Mouse (Mus musculus) heart, embryonic 16.5 days (tissue): ENCODE measurements at regions not wholly inside any gene's neighbourhood (a gene's known extent, or its start where the extent isn't known, plus 50 kb on each side); places are given as distances from the start of the nearest gene placed in this dataset.

Experiments used
- ATAC-seq: fragments of 200-750 bp; cut with Nextera tagmentation; replicated peaks from 2 replicates; pipeline ENCODE4 v1.8.0; 2017; ENCODE audit warnings: moderate number of reproducible peaks; ENCODE audit not compliant: insufficient read depth, low FRiP score; ENCODE audit errors: extremely low read depth
- H3K27ac ChIP-seq: fragments of 300-500 bp; sonication (generic); 2 replicates; pipeline ENCODE4 v1.5.1; 2014; ENCODE audit warnings: mild to moderate bottlenecking, low read length, control low read depth, moderate library complexity
- H3K27me3 ChIP-seq: fragments of 300-500 bp; sonication (generic); 2 replicates; pipeline ENCODE4 v1.6.1; 2014; ENCODE audit warnings: low read length, mixed read lengths; ENCODE audit not compliant: control insufficient read depth, insufficient read depth
- H3K36me3 ChIP-seq: fragments of 300-500 bp; sonication (generic); 2 replicates; pipeline ENCODE4 v1.6.1; 2014; ENCODE audit not compliant: control insufficient read depth, insufficient read depth
- H3K4me1 ChIP-seq: fragments of 300-500 bp; sonication (generic); 2 replicates; pipeline ENCODE4 v1.6.1; 2014; ENCODE audit warnings: low read length, mixed read lengths; ENCODE audit not compliant: control insufficient read depth, insufficient read depth
- H3K4me2 ChIP-seq: fragments of 300-500 bp; sonication (generic); 2 replicates; pipeline ENCODE4 v1.6.1; 2014; ENCODE audit warnings: low read depth, mild to moderate bottlenecking, control low read depth, low read length
- H3K4me3 ChIP-seq: fragments of 300-500 bp; sonication (generic); 2 replicates; pipeline ENCODE4 v1.5.1; 2014; ENCODE audit warnings: mild to moderate bottlenecking, control low read depth, low read length
- H3K9ac ChIP-seq: fragments of 300-500 bp; sonication (generic); 2 replicates; pipeline ENCODE4 v1.6.1; 2014; ENCODE audit warnings: low read length, control low read depth
- H3K9me3 ChIP-seq: fragments of 300-500 bp; sonication (generic); replicated peaks from 2 replicates; pipeline ENCODE4 v1.6.1; 2016; ENCODE audit warnings: low read length; ENCODE audit not compliant: control insufficient read depth
- WGBS: fragments of 180-500 bp; shearing (Covaris S2); extraction: QIAGEN DNeasy Blood & Tissue Kit; methylation state at CpG from one replicate; pipeline ENCODE4 v1.1.7; 2014; 5-methylcytosine and 5-hydroxymethylcytosine counted together

DNA sequence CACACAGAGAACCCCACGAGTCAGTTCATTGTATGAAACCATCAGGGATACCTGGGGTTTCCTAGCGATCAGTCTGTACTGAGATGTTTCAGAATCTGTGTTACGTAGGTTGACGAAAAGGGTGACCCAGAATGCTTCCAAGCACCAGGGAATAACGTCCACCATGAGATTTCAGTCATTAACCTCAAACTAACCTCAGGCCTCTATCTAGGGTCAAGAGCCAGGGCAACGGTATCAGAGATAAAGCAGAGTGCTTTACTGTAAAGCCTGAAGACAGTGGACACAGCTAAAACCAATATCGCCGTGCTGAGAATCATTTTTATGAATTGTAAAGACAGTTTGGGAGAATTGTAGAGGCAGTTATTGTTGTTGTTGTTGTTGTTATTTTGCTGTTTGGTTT lies 52.9 kb upstream of the Errfi1 start:
- no peak for ATAC-seq
- no peak overlapping the region for H3K9ac ChIP-seq

DNA sequence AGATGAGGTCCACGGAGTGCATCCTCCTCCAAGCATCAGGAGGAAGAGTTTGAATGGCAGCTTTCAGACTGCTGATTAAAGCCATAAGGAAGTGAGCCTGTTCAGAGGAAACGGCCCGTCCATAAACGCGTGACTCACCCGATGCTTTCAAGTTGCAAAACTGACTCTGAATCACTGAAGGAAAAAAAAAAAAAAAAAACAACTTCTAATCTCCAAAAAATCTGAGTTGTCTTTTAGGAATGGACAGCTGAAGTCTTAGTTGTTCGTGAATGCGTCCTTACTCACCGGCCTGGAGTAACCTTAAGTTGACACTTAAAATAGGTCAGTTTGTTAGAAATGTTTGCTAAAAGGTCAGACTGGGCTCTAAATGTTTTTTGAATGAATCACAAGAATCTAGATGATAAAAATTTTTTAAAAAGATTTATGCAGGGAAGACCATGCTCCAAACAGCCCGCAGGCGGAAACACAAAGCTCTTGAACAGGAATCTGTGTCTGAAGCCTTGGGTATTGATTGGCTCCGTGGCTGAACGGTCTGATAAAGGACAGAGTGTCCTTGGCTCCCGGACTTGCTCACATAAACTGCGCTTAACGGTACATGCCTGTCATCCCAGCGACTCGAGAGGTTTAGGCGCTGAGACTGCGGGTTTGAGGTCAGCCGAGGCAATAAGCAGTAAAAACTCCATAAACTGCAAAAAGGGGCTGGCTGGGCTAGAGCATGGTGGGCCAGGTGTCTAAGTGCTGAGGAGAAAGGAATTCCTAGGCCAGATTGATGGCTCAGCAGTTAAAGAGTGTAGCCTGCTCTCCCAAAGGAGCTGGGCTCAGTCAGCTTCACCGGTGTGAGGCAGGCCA lies 53.9 kb upstream of the Errfi1 start:
- 0 out of 2 replicates have a peak, but pooled peaks have one; percentile 23 for ATAC-seq

More for the DNA sequence above, 52.9 kb upstream of the Errfi1 start:
- H3K27me3 ChIP-seq: no peaks in the 10 kb centered on the region
- no peak overlapping the region for H3K27ac ChIP-seq
- H3K4me2 ChIP-seq: no peak overlapping the region
- peaks cover 16% of the 10 kb centered on the region for H3K4me1 ChIP-seq
- no peaks in the 10 kb centered on the region for H3K36me3 ChIP-seq
- 76% methylated on average over 8 of the region's 8 CpGs for whole genome bisulfite sequencing
- H3K9me3 ChIP-seq: no peaks in the 10 kb centered on the region
- no peak overlapping the region for H3K4me3 ChIP-seq

DNA sequence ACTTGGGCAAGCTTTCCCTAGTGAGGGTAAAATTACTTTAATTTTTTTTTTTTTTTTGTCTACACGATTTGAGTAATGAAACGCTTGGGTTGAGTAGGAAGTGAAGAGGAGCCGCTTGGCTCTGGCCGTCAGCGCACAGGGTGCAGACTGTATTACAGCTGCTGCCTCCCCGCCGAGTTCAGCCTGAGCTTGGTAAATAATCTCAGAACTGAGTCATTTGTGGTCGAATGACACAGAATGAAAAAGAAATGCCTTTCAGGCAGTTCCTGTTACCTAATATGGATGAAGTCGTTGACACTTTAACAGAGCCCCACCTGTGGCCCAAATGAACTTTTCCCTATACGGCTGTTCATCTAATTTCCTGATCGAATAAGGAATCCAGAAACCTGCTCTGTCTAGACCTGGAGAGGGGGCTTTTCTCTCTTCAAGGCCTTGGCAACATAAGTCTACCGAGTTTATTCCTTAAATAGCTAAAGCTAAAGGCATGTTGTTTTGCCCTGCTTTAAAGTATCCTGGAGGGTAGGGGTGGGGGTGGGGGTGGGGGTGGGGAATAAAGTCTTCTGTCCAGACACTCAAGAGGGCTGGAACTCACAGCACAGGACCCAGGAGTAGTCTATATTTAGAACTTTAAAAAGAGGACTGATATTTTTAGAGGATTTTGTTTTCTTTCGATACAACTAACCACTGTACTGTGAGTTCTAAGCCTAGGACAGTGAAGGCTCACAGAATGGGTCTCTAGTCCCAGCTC lies 54.8 kb upstream of the Errfi1 start:
- peak; percentile 41; the same call in 1 of the 2 replicates for ATAC-seq
- H3K4me2 ChIP-seq: peak overlapping the region; percentile 46
- no peaks in the 10 kb centered on the region for H3K9me3 ChIP-seq
- peaks cover 16% of the 10 kb centered on the region for H3K4me1 ChIP-seq
- peak overlapping the region; percentile 77 for H3K27ac ChIP-seq
- no peaks in the 10 kb centered on the region for H3K36me3 ChIP-seq
- H3K9ac ChIP-seq: no peak overlapping the region; the same call in 1 of the 2 replicates
- 23% methylated on average over 13 of the region's 13 CpGs for WGBS
- H3K27me3 ChIP-seq: no peaks in the 10 kb centered on the region
- H3K4me3 ChIP-seq: no peak overlapping the region

More for the DNA sequence above, 53.9 kb upstream of the Errfi1 start:
- Histone ChIP-seq H3K4me3 (no peak overlapping the region), H3K36me3 (no peaks in the 10 kb centered on the region), H3K27me3 (no peaks in the 10 kb centered on the region), H3K27ac (peak overlapping the region; percentile 77), H3K4me1 (peaks cover 16% of the 10 kb centered on the region), H3K4me2 (peak overlapping the region; percentile 46), H3K9me3 (no peaks in the 10 kb centered on the region), H3K9ac (peak overlapping the region; percentile 40)
- 15% methylated on average over 22 of the region's 22 CpGs for WGBS

DNA sequence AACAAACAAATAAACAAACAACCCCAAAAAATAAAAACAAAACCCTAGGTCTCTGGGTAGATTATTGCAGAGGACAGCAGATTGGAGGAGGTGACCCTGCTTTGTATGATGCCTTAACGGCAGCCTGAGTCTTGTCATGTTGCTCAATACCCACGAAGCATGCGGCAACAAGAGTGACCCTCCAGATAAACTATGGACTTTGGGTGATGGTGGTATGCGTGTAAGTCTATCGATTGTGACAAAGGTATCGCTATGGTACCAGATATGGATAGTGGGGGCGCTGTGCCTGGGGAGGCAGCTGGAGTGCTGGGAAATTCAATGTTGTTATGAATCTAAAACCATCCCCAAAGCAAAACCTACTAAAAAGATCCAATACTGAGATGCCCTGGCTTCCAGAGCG lies 55.4 kb upstream of the Errfi1 start:
- Histone ChIP-seq H3K9me3 (no peaks in the 10 kb centered on the region), H3K27ac (no peak overlapping the region; the same call in 1 of the 2 replicates), H3K9ac (no peak overlapping the region), H3K27me3 (no peaks in the 10 kb centered on the region), H3K4me1 (peaks cover 16% of the 10 kb centered on the region), H3K36me3 (no peaks in the 10 kb centered on the region), H3K4me2 (no peak overlapping the region), H3K4me3 (no peak overlapping the region)
- ATAC-seq: no peak
- WGBS: 79% methylated on average over 8 of the region's 8 CpGs

DNA sequence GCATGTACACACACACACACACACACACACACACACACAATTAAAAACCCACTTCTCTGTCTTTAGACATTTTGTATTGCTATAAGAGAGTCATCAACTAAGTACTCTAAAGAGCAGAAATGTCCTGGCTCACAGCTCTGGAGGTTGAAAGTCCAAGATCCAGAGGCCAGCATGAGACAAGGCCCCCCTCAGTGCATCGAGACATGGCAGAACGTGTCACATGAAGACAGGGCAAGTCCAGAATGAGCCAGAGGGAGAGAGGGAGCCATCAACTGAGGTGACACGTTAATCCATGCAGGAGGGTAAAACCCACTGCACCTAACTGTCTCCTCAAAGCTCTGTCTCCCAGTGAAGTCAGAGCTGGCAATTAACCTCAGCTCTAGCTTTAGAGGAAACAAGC lies 56.7 kb upstream of the Errfi1 start:
- H3K4me1 ChIP-seq: peaks cover 16% of the 10 kb centered on the region
- H3K27me3 ChIP-seq: no peaks in the 10 kb centered on the region
- H3K4me3 ChIP-seq: no peak overlapping the region
- no peak for ATAC-seq
- H3K27ac ChIP-seq: no peak overlapping the region
- H3K4me2 ChIP-seq: no peak overlapping the region
- 87% methylated on average over 3 of the region's 3 CpGs for WGBS
- no peaks in the 10 kb centered on the region for H3K36me3 ChIP-seq
- no peaks in the 10 kb centered on the region for H3K9me3 ChIP-seq
- no peak overlapping the region for H3K9ac ChIP-seq

DNA sequence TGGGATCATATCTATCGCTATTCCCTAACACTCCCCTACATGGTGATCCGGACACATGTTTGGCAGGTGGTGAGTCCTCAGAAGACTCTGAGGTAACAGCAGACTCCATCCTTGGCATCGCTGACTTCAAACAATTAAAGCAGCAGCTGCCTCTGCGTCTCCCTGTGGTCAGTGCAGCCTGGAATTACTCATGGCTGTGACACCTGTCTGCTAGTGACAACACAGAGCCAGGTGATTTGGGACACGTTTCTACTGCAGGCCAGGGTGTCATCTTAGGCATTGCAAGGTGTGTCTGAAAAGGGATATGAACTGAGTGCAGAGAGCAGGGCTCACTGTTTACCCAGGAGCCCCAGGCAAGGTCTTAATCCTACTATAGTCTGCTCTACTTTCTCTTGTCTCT lies 58.8 kb upstream of the Errfi1 start:
- no peaks in the 10 kb centered on the region for H3K36me3 ChIP-seq
- no peak overlapping the region for H3K4me3 ChIP-seq
- WGBS: 52% methylated on average over 5 of the region's 5 CpGs
- no peak for ATAC-seq
- H3K4me1 ChIP-seq: peaks cover 11% of the 10 kb centered on the region
- no peaks in the 10 kb centered on the region for H3K9me3 ChIP-seq
- no peak overlapping the region for H3K4me2 ChIP-seq
- H3K27ac ChIP-seq: no peak overlapping the region
- H3K9ac ChIP-seq: no peak overlapping the region
- no peaks in the 10 kb centered on the region for H3K27me3 ChIP-seq

DNA sequence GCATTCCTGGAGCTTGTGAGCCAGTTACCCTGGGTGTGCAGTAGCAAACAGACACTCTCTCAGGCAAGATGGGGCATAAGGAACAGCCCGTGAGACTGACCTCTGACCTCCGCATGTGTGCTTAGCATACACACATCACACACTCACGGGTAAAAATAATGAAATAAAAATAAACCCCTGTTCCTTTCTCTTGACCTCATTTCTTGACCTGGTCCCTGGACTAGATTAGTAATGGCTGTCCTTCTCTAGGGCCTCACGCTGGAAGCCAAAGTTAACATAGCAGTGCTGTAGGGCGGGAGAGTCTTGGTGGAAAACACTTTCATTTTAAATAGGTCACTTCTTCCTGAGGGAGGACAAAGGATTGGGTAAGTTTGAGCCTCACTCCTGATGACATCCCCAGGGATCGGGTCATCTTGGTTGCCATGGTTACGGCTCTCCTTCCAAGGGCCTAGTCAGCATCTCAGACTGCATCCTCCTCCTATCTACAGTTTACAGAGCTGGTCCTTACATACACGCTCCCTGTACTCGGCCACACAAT lies 59.4 kb upstream of the Errfi1 start:
- WGBS: 70% methylated on average over 9 of the region's 9 CpGs
- Histone ChIP-seq H3K4me3 (no peak overlapping the region), H3K9ac (no peak overlapping the region), H3K4me2 (no peak overlapping the region), H3K9me3 (no peaks in the 10 kb centered on the region), H3K27ac (no peak overlapping the region), H3K27me3 (no peaks in the 10 kb centered on the region), H3K4me1 (peaks cover 6% of the 10 kb centered on the region), H3K36me3 (no peaks in the 10 kb centered on the region)
- no peak for ATAC-seq

DNA sequence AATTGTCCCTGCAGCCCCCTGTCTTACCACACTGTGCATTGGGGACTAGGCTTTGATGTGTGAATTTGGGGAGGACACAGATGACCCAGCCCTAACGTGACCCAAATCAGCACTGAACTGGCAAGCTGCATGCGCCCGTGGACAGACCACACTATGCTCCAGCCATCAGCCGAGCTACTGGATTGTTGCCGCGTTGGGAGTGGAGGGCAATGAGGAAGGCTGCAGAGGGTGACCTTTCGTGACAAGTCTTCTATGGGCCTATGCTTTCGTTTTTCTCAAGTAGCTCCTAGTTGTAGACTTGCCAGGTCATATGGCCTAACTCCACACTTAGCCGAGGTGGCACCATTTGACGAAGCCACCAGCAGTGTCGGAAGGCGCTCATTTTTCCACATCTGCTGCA lies 60.6 kb upstream of the Errfi1 start:
- whole genome bisulfite sequencing: 89% methylated on average over 12 of the region's 12 CpGs
- H3K9ac ChIP-seq: no peak overlapping the region

DNA sequence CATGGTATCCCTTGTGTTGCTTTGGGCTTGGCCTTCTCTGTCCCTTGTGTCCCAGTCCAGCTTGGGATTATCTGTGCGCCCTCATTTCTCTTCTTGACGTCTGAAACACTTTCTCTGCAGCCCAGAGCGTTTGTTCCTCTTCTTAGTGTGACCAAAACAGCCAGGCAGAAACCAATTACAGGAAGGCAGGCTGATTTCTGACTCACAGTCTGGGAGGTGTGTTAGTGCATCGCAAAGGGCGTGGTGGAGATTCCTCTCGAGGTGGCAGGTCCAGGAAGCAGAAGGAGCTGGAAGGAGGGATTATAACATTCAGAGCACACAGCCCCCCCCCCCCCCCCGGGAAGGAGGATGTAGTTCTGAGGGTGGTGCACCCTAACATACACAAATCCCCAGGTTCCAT lies 64.6 kb upstream of the Errfi1 start:
- H3K27ac ChIP-seq: no peak overlapping the region
- H3K4me2 ChIP-seq: no peak overlapping the region
- WGBS: 56% methylated on average over 7 of the region's 7 CpGs
- H3K36me3 ChIP-seq: no peaks in the 10 kb centered on the region
- H3K4me1 ChIP-seq: no peaks in the 10 kb centered on the region
- H3K9me3 ChIP-seq: no peaks in the 10 kb centered on the region
- no peaks in the 10 kb centered on the region for H3K27me3 ChIP-seq
- H3K9ac ChIP-seq: no peak overlapping the region
- no peak for ATAC-seq
- no peak overlapping the region for H3K4me3 ChIP-seq

More for the DNA sequence above, 60.6 kb upstream of the Errfi1 start:
- H3K4me1 ChIP-seq: no peaks in the 10 kb centered on the region
- no peak overlapping the region for H3K4me2 ChIP-seq
- H3K9me3 ChIP-seq: no peaks in the 10 kb centered on the region
- no peaks in the 10 kb centered on the region for H3K36me3 ChIP-seq
- H3K27me3 ChIP-seq: no peaks in the 10 kb centered on the region
- no peak overlapping the region for H3K4me3 ChIP-seq
- no peak overlapping the region for H3K27ac ChIP-seq
- ATAC-seq: no peak
